Mouse (Mus musculus) gastrocnemius, postnatal 14 days (tissue): ENCODE data around the gene Entpd5. TPM values are rescaled to one million over a fixed set of nuclear protein-coding genes. Genes with fewer than 3 reads are reported as not detected.
"Not testable (repeated sequence)": the region's sequence is repeated elsewhere in the genome, so short reads cannot be mapped to it uniquely, and the experiment has no call there.

Experiments
- DNase-seq: peaks from one replicate; pipeline ENCODE4 v3.0.0; 2021; ENCODE audit warnings: mixed read lengths
- intact Hi-C: fragments of 180-260 bp; cut with DNase I; formaldehyde crosslinking; loops from one replicate; pipeline ENCODE4 v1.15.1; 2025; ENCODE audit warnings: low total_unique reads
- total RNA-seq, 2 experiments: library from RNA; stranded (reverse); gene quantifications; 2 replicates each; pipeline ENCODE4 v1.2.3; 2021

The Entpd5 gene
- total RNA-seq, 2 experiments from 2014 or later, result 7.5 to 8.9 TPM

- peak; percentile 95 for DNase-seq
- intact Hi-C loops, result no loop called here
These were observed 47.0 kb downstream of the Entpd5 start, which contains the start of the genes Coq6 and Fam161b for GRCm38 (mm10) chr12:84361555-84362489. Gene Coq6 (plus strand): TSS chr12:84361657. Gene Fam161b (minus strand): TSS chr12:84361833.

DNA sequence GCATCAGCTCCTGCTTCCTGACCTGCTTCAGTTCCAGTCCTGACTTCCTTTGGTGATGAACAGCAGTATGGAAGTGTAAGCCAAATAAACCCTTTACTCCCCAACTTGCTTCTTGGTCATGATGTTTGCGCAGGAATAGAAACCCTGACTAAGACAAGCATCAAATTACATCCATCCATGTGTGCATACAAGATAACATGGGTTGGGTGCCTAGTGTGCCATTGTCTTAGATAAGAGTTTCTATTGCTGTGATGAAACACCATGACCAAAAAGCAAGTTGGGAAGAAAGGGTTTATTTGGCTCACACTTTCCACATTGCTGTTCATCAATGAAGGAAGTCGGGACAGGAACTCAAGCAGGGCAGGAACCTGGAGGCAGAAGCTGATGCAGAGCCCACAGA, 50.1 kb downstream of the Entpd5 start:
- DNase-seq, intact Hi-C loops: not testable (repeated sequence)

DNA sequence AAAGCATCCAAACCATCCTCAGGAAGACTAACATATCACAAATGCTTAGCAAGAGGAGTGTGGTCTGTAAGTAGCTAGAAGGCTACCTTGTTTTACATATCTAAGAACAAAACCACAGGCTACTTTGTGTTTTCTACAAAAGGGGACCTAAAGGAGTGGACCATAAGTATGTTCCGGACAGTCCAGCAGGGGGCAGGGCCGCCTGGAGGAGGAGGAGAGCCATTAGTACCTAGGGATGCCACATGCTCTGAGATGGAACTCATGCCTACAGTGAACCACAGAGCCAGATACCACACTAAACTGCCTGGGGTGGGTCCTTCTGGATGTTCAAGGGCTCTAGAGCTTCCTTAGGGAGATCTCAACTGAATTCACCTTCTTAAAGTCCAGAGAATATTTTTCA, 61.6 kb downstream of the Entpd5 start:
- intact Hi-C loops, result no loop called here
- DNase-seq, result no peak

GRCm38 (mm10) chr12:84336963-84337625, 71.7 kb downstream of the Entpd5 start:
- DNase-seq, result no peak
- intact Hi-C loops, result no loop called here

DNA sequence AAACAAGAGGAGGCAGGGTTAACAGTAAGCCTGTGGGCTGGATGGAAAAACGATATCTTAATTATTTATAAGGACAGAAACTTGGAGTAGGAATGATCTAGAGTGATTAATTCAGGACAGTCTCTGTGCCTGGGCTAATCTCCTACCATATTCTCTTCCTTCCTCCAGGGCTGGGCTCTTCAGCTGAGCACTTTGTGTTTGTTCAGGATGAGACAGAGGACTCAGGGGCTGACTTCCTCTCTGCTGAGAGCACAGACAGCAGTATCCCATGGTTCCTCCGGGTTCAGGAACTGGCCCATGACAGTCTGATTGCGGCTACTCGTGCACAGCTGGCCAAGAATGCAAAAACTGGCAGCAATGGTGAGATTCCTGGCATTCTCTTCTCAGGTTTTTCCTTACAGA, 81.7 kb downstream of the Entpd5 start:
- intact Hi-C loops, result no loop called here
- DNase-seq, result peak; percentile 12

Other genes starting within 250 kb of the Entpd5 start
- gene Elmsan1, start 190.1 kb downstream of the Entpd5 start, total RNA-seq, result 10 to 100 TPM; 10.8 to 11.2 TPM
- 10 to 100 TPM; 64.0 to 68.9 TPM for gene Ptgr2, start 123.8 kb downstream of the Entpd5 start, total RNA-seq
- gene Zfp410, start 92.2 kb downstream of the Entpd5 start, total RNA-seq, result 10 to 100 TPM; 15.3 to 17.4 TPM
- gene Coq6, start 47.4 kb downstream of the Entpd5 start, total RNA-seq, result 10 to 100 TPM; 31.5 to 37.0 TPM
- gene Fam161b, start 47.2 kb downstream of the Entpd5 start, total RNA-seq, result under 1 TPM; 0.47 to 0.49 TPM
- 1 to 10 TPM; 1.1 to 1.2 TPM for gene Bbof1, start within 50 bp of the Entpd5 start, total RNA-seq
- 1 to 10 TPM; 5.4 to 5.8 TPM for gene Rnf113a2, start 8.2 kb upstream of the Entpd5 start, total RNA-seq
- 10 to 100 TPM; 43.2 to 55.1 TPM for gene Aldh6a1, start 42.0 kb upstream of the Entpd5 start, total RNA-seq
- 1 to 10 TPM; 6.3 to 6.4 TPM for gene Lin52, start 42.4 kb upstream of the Entpd5 start, total RNA-seq
- not detected for gene Vsx2, start 160.7 kb upstream of the Entpd5 start, total RNA-seq
- 1 to 10 TPM; 3.3 to 4.3 TPM for gene Abcd4, start 208.4 kb upstream of the Entpd5 start, total RNA-seq
- not detected for gene Vrtn, start 232.0 kb upstream of the Entpd5 start, total RNA-seq